Comparison of ENCODE assay signal across 11 mouse cellular contexts in the genomic region with DNA sequence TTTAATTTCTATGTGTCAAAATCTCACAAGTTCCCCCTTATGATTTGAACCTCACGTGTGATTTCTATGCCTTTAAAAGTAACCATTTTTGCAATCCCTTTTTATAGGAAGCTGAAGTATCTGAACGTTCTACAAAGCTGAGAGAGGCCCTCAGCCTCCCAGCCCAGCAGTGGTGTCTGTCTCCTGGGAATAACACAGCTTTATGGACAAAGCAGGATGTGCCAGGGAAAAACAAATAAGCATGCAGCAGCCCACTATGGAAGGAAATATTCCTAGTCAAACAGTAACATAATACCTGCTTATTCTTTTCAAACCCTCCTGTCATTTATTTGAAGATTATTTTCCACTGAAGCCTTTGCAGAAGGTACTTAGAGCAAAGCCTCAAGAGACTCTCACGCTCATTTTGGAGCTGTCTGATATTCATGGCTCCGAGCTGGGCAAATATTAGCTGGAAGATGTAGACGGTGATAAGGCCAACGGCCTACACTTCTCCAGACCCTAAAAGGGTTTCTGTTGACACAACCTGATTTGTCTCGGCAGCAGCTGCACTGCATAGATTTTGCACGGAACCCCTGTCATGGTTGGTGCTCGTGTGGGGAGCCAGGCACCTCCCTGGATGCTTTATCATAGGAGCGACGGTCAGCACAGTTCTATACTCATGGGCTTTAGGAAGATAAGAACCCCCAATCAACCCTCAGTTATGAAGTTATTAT. TPM values are rescaled to one million over a fixed set of nuclear protein-coding genes. Genes with fewer than 3 reads are reported as not detected.
DNase-seq lines count a peak whose midpoint lies in the region; ATAC-seq lines count a peak whose summit lies in the region.
"Had no signal": no experiment of that assay in that cellular context is flagged by ENCODE, and none has a peak within 500 bp of the region (broad histone marks: within the 10 kb centered on the region; RNA-seq: fewer than 3 reads in every experiment).

No protein-coding gene starts in this region.

- no peaks in the 10 kb centered on the region for H3K27me3 ChIP-seq in lung, embryonic 16.5 days (ENCODE audit: control insufficient read depth, insufficient read depth, low read depth, low read length)
- no peaks in the 10 kb centered on the region for H3K27me3 ChIP-seq in liver, embryonic 11.5 days (replicated peaks; ENCODE audit: control insufficient read depth, insufficient read depth, low read length)
- no peaks in the 10 kb centered on the region for H3K27me3 ChIP-seq in stomach, embryonic 15.5 days (replicated peaks)
- H3K27me3 ChIP-seq: neural tube, embryonic 15.5 days had no signal

- no peak overlapping the region for H3K4me3 ChIP-seq in lung, embryonic 16.5 days (ENCODE audit: low read length)
- no peak overlapping the region for H3K4me3 ChIP-seq in liver, embryonic 11.5 days (ENCODE audit: low read depth, low read length)
- H3K4me3 ChIP-seq in stomach, embryonic 15.5 days (replicated peaks), result no peak overlapping the region
- H3K4me3 ChIP-seq: neural tube, embryonic 15.5 days had no signal

- H3K9me3 ChIP-seq in lung, embryonic 16.5 days (ENCODE audit: control insufficient read depth, low read length), result no peaks in the 10 kb centered on the region
- no peaks in the 10 kb centered on the region for H3K9me3 ChIP-seq in liver, embryonic 11.5 days (ENCODE audit: control insufficient read depth, low read length)
- no peaks in the 10 kb centered on the region for H3K9me3 ChIP-seq in stomach, embryonic 15.5 days
- H3K9me3 ChIP-seq: neural tube, embryonic 15.5 days had no signal

- DNase-seq in heart, adult 11 months, result peak; percentile 78
- no peak for DNase-seq in heart, postnatal 4 days
- no peak for DNase-seq in lung, postnatal 10 days
- no peak for DNase-seq in liver, embryonic 11.5 days (ENCODE audit: low spot score)
- no peak for DNase-seq in cerebellum, adult 11 months
- no peak for DNase-seq in left cerebral cortex, adult 8-10 months (ENCODE audit: low spot score in 2 of 2)

- no peak overlapping the region for H3K4me2 ChIP-seq in lung, embryonic 16.5 days (ENCODE audit: low read depth, low read length)
- H3K4me2 ChIP-seq in liver, embryonic 11.5 days, result peak overlapping the region; percentile 53
- H3K4me2 ChIP-seq in stomach, embryonic 15.5 days, result no peak overlapping the region; the same call in 1 of the 2 replicates
- H3K4me2 ChIP-seq: neural tube, embryonic 15.5 days had no signal

- 29% methylated on average over 11 of the region's 11 CpGs for WGBS in lung, embryonic 16.5 days
- WGBS in liver, embryonic 11.5 days, result 22% methylated on average over 11 of the region's 11 CpGs
- WGBS in stomach, embryonic 15.5 days, result 25% methylated on average over 11 of the region's 11 CpGs

- peak overlapping the region; percentile 90 for H3K27ac ChIP-seq in lung, embryonic 16.5 days (ENCODE audit: low read length)
- peak overlapping the region; percentile 45 for H3K27ac ChIP-seq in liver, embryonic 11.5 days (ENCODE audit: low read depth, low read length)
- peak overlapping the region; percentile 73 for H3K27ac ChIP-seq in stomach, embryonic 15.5 days
- H3K27ac ChIP-seq: neural tube, embryonic 15.5 days had no signal

- H3K4me1 ChIP-seq in lung, embryonic 16.5 days (replicated peaks; ENCODE audit: control insufficient read depth, insufficient read depth, low read length), result peaks cover 34% of the 10 kb centered on the region
- H3K4me1 ChIP-seq in liver, embryonic 11.5 days (replicated peaks; ENCODE audit: control insufficient read depth, insufficient read depth, low read length), result peaks cover 79% of the 10 kb centered on the region
- peaks cover 21% of the 10 kb centered on the region; the same call in 1 of the 2 replicates for H3K4me1 ChIP-seq in stomach, embryonic 15.5 days

- ATAC-seq in lung, embryonic 16.5 days (ENCODE audit: low read depth), result peak; percentile 84
- ATAC-seq in liver, embryonic 11.5 days (replicated peaks; ENCODE audit: low FRiP score), result peak; percentile 91
- ATAC-seq in stomach, embryonic 15.5 days (ENCODE audit: insufficient read depth, low FRiP score, low read depth), result peak; percentile 84
- ATAC-seq: forebrain, embryonic 14.5 days; inflammation-experienced regulatory T-cells, adult 6 months had no signal

- H3K36me3 ChIP-seq in lung, embryonic 16.5 days (ENCODE audit: control insufficient read depth, insufficient read depth, low read length), result no peaks in the 10 kb centered on the region
- H3K36me3 ChIP-seq in liver, embryonic 11.5 days (ENCODE audit: control insufficient read depth, insufficient read depth, low read length), result no peaks in the 10 kb centered on the region
- H3K36me3 ChIP-seq in stomach, embryonic 15.5 days, result no peaks in the 10 kb centered on the region
- H3K36me3 ChIP-seq: neural tube, embryonic 15.5 days had no signal

- H3K9ac ChIP-seq in lung, embryonic 16.5 days (ENCODE audit: low read length), result no peak overlapping the region
- H3K9ac ChIP-seq in liver, embryonic 11.5 days (ENCODE audit: low read depth, low read length), result no peak overlapping the region
- no peak overlapping the region for H3K9ac ChIP-seq in stomach, embryonic 15.5 days
- H3K9ac ChIP-seq: neural tube, embryonic 15.5 days had no signal

RNA-seq across cellular contexts. Expression of gene Ddc, which starts 13.3 kb away (rescaled TPM):
- 10 to 100 TPM; 44.6 to 51.4 TPM for total RNA-seq in heart, postnatal 4 days (2021)
- polyA plus RNA-seq in lung, embryonic 16.5 days (2015; fragmentation: Nextera tagmentation; extraction: Ambion mirVana), result 15.9 and 17.7 TPM in 2 replicates
- polyA plus RNA-seq in liver, embryonic 11.5 days (2014; fragmentation: Nextera tagmentation; extraction: Ambion mirVana), result 15.9 and 17.2 TPM in 2 replicates
- polyA plus RNA-seq in stomach, embryonic 15.5 days (2015; fragmentation: Nextera tagmentation; extraction: Ambion mirVana), result 48.5 and 57.0 TPM in 2 replicates
- total RNA-seq in left cerebral cortex, adult 8-10 months (2022), result 1 to 10 TPM; 6.6 to 8.9 (median 7.8) TPM
